Comparison of ENCODE assay signal across 8 mouse cellular contexts in the genomic region with DNA sequence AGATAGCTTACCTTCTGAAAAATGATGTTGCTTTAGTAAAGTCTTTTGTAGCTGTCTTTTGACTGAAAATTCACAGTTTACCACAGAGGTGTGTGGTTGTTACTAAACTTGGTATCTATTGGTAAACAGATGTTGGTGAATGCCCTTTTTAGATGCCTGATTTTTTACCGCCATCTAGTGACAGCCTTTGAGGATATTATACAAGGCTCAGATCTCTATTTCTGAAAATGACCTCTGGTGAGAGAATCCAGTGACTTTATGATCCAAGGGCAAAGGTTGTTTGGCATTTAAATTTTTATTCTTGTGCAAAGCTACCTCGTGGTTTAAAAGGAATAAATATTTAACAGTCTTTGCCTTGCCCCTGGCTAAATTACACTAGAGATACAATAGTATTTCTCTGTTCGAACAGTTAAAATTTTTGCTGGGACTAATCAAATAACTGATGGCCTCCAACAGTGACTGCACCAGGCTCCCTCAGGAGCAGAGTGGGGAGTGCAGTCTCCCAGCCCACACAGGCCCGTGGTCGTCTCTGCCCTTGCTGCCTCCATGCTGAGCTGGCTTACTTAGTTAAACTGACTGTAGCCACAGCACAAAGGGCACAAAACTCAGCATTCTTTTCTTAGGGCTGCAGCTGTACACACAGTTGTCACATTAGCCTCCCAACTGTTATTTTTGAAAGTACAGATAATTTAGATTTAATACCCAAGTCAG. TPM values are rescaled to one million over a fixed set of nuclear protein-coding genes. Genes with fewer than 3 reads are reported as not detected.
DNase-seq lines count a peak whose midpoint lies in the region; ATAC-seq lines count a peak whose summit lies in the region.

No protein-coding gene starts in this region.

- peaks cover 8% of the 10 kb centered on the region; the same call in 1 of the 2 replicates for H3K36me3 ChIP-seq in heart, embryonic 15.5 days
- peaks cover 37% of the 10 kb centered on the region for H3K36me3 ChIP-seq in embryonic facial prominence, embryonic 14.5 days (ENCODE audit: control insufficient read depth, insufficient read depth, low read length)

- no peaks in the 10 kb centered on the region for H3K9me3 ChIP-seq in heart, embryonic 15.5 days (replicated peaks)
- no peaks in the 10 kb centered on the region for H3K9me3 ChIP-seq in embryonic facial prominence, embryonic 14.5 days (ENCODE audit: control insufficient read depth, low read length)

- H3K4me1 ChIP-seq in heart, embryonic 15.5 days (replicated peaks), result peaks cover 7% of the 10 kb centered on the region; the same call in 1 of the 2 replicates
- no peaks in the 10 kb centered on the region for H3K4me1 ChIP-seq in embryonic facial prominence, embryonic 14.5 days (ENCODE audit: control insufficient read depth, insufficient read depth, low read length)

- H3K27ac ChIP-seq in heart, embryonic 15.5 days, result peak overlapping the region; percentile 41; the same call in 1 of the 2 replicates
- H3K27ac ChIP-seq in embryonic facial prominence, embryonic 14.5 days (replicated peaks; ENCODE audit: low read depth, low read length), result no peak overlapping the region

- no peak overlapping the region for H3K9ac ChIP-seq in heart, embryonic 15.5 days
- no peak overlapping the region for H3K9ac ChIP-seq in embryonic facial prominence, embryonic 14.5 days (ENCODE audit: low read depth, low read length)

- no peak overlapping the region for H3K4me2 ChIP-seq in heart, embryonic 15.5 days
- no peak overlapping the region for H3K4me2 ChIP-seq in embryonic facial prominence, embryonic 14.5 days (ENCODE audit: low read depth, low read length)

- H3K27me3 ChIP-seq in heart, embryonic 15.5 days, result no peaks in the 10 kb centered on the region
- no peaks in the 10 kb centered on the region for H3K27me3 ChIP-seq in embryonic facial prominence, embryonic 14.5 days (replicated peaks; ENCODE audit: control insufficient read depth, insufficient read depth, low read length)

- no peak for ATAC-seq in heart, embryonic 15.5 days (replicated peaks; ENCODE audit: insufficient number of reproducible peaks, insufficient read depth, low FRiP score, low read depth)
- ATAC-seq in embryonic facial prominence, embryonic 14.5 days (ENCODE audit: low read depth), result no peak
- no peak for ATAC-seq in monocyte, adult 5-6 weeks (replicated peaks; ENCODE audit: insufficient number of reproducible peaks, low FRiP score, low TSS enrichment, poor library complexity, severe bottlenecking)

- DNase-seq in heart, postnatal 4 days, result no peak
- peak; percentile 23 for DNase-seq in ES-CJ7 (ENCODE audit: low read depth, low spot score)
- peak; percentile 41 for DNase-seq in embryonic facial prominence, embryonic 14.5 days (ENCODE audit: low spot score)
- DNase-seq in lung, postnatal 10 days, result peak; percentile 21
- no peak for DNase-seq in frontal cortex, postnatal 14 days (ENCODE audit: low spot score in 2 of 2)
- no peak for DNase-seq in gastrocnemius, postnatal 4 days (ENCODE audit: low spot score in 2 of 2)

- WGBS in heart, embryonic 15.5 days, result 50% methylated on average over 5 of the region's 5 CpGs
- WGBS in embryonic facial prominence, embryonic 14.5 days, result 49% methylated on average over 5 of the region's 5 CpGs

- no peak overlapping the region for H3K4me3 ChIP-seq in heart, embryonic 15.5 days
- no peak overlapping the region for H3K4me3 ChIP-seq in embryonic facial prominence, embryonic 14.5 days (ENCODE audit: low read depth, low read length)

RNA-seq across cellular contexts. Expression of a gene that starts 27.3 kb away (rescaled TPM):
- 5.9 and 9.2 TPM in 2 replicates for polyA plus RNA-seq in heart, embryonic 15.5 days (2015; fragmentation: Nextera tagmentation; extraction: Ambion mirVana)
- 10 to 100 TPM; 12.0 to 12.4 TPM for total RNA-seq in heart, postnatal 4 days (2021)
- polyA plus RNA-seq in embryonic facial prominence, embryonic 14.5 days (2014; fragmentation: Nextera tagmentation; extraction: Ambion mirVana), result 16.8 and 17.7 TPM in 2 replicates
- total RNA-seq in monocyte, adult 5-6 weeks (2017), result 22.2 to 34.3 TPM (median 29.9 TPM) in 3 replicates
- total RNA-seq in gastrocnemius, postnatal 4 days (2021), result 10 to 100 TPM in 1 of 2 experiments, 1 to 10 TPM in 1; 7.2 to 10.1 TPM

Comparison
In these comparisons a context has a peak if more than half of its experiments do, and no peak if none do; other contexts are left out.
1. DNase-seq: peak in ES-CJ7 (single experiment), embryonic facial prominence, embryonic 14.5 days (single experiment) and lung, postnatal 10 days (single experiment); none in heart, postnatal 4 days (single experiment), frontal cortex, postnatal 14 days (0 of 2) and gastrocnemius, postnatal 4 days (0 of 2).